Mouse (Mus musculus): Measurements from ENCODE around the gene Dync1li1. TPM values are rescaled to one million over a fixed set of nuclear protein-coding genes. Genes with fewer than 3 reads are reported as not detected.
"Not testable (repeated sequence)": the region's sequence is repeated elsewhere in the genome, so short reads cannot be mapped to it uniquely, and the experiment has no call there.

The Dync1li1 gene
- total and polyA plus RNA-seq, 2 experiments from 2014 or later, result 136 to 145 TPM

DNA sequence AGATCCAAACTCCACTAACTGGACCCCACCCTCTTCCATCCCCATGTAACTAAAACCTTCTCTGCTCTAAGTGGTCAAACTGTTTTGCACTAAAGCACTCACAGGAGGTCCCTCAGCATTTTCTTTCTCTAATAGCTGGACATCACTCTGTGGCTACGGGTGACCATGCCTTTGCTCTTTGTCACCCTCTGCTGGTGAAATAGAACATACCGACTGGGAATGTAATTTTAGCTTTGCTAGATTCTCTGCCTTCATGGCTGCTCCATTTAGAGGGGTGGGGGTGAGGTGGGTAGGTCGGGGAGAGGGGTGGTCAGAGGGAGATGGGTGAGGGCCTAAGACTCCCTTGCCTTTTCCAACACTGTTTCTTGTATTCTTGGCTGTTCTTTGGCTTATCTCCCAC is 38.7 kb downstream of the Dync1li1 start:
- Histone ChIP-seq H3K9me3 (ENCODE audit: low read length) (no peaks in the 10 kb centered on the region), H3K9ac (no peak overlapping the region), H3K4me3 (ENCODE audit: low read depth, low read length) (no peak overlapping the region), H3K27me3 (ENCODE audit: insufficient read depth, low read length) (no peaks in the 10 kb centered on the region), H3K36me3 (ENCODE audit: insufficient read depth) (peaks cover 29% of the 10 kb centered on the region), H3K27ac (ENCODE audit: low read depth, low read length) (no peak overlapping the region), H3K4me1 (ENCODE audit: insufficient read depth) (peaks cover 6% of the 10 kb centered on the region), H3K4me2 (ENCODE audit: low read depth) (no peak overlapping the region)
- ATAC-seq, result no peak
- 6% methylated on average over 3 of the region's 3 CpGs for WGBS
- TF ChIP-seq CTCF (IDR thresholded peaks at IDR 0.05; ENCODE audit: low read depth), result peak; percentile 85
- DNase-seq, result peak; percentile 56

DNA sequence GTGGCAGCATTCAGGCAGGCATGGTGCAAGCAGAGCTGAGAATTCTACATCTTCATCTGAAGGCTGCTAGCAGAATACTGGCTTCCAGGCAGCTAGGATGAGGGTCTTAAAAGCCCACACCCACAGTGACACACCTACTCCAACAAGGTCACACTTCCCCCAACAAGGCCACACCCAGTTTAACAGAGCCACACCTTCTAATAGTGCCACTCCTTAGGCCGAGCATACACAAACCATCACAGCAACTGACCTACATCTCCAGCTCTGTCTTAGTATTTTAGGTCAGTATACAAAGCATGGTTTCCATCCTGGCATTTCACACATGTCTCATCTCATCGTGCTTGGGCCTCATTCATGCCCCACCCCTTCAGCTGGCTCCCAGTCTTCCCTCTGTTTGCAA is 39.8 kb downstream of the Dync1li1 start:
- peaks cover 21% of the 10 kb centered on the region for H3K36me3 ChIP-seq (ENCODE audit: insufficient read depth)

DNA sequence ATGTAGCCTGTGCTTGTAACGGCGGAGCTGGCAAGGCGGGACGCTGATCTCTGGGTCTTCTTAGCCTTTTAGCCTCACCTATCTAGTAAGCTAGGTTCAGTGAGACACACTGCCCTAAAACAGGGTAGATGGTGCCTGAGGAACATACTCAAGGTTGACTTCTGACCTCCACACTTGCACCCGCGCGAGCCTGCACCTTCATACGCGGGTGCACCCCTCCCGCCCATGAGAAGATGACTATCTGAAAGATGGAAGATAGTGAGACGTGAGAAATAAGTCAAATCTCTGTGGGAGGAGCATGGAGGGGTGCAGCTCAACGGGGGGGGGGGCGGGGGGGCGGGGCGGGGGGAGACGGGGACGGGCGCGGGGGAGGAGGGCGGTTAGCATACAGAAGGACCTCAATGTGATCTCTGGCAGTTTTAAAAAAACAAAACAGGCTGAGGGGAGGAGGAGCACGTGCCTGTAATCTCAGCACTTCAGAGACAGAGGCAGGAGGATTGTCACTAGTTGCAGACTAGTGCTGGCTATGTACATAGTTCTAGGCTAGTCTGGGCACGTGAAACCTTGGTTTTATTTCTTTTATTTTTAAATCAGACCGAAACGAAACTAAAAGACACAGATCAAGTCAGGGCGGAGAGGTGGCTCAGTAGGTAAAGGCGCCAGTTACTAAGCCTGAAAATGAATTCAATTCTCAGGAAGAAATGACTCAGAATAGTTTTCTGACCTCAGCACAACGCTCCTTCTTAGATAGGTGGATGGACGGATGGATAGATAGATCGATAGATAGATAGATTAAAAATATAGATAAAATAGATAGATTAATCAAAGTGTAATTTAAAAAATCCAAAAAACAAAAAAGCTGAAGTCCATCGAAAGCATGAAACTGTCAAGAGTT is 41.6 kb downstream of the Dync1li1 start:
- DNase-seq, result no peak
- peaks cover 4% of the 10 kb centered on the region; the same call in 1 of the 2 replicates for H3K36me3 ChIP-seq (ENCODE audit: insufficient read depth)
- WGBS, result 44% methylated on average over 29 of the region's 30 CpGs
- peaks cover 11% of the 10 kb centered on the region for H3K4me1 ChIP-seq (ENCODE audit: insufficient read depth)
- TF ChIP-seq CTCF (IDR thresholded peaks at IDR 0.05; ENCODE audit: low read depth), result no peak
- ATAC-seq, result no peak
- no peak overlapping the region for H3K9ac ChIP-seq
- H3K27me3 ChIP-seq (ENCODE audit: insufficient read depth, low read length), result no peaks in the 10 kb centered on the region
- no peaks in the 10 kb centered on the region for H3K9me3 ChIP-seq (ENCODE audit: low read length)
- H3K4me2 ChIP-seq (ENCODE audit: low read depth), result 0 out of 2 replicates have a peak overlapping the region, but pooled peaks have one; percentile 49
- peak overlapping the region; percentile 76; the same call in 1 of the 2 replicates for H3K4me3 ChIP-seq (ENCODE audit: low read depth, low read length)
- H3K27ac ChIP-seq (ENCODE audit: low read depth, low read length), result no peak overlapping the region

More for the DNA sequence above, 39.8 kb downstream of the Dync1li1 start:
- not testable (repeated sequence) for H3K9me3 ChIP-seq (ENCODE audit: low read length); H3K27ac ChIP-seq (ENCODE audit: low read depth, low read length); ATAC-seq; H3K27me3 ChIP-seq (ENCODE audit: insufficient read depth, low read length); DNase-seq; H3K4me3 ChIP-seq (ENCODE audit: low read depth, low read length); H3K9ac ChIP-seq; H3K4me2 ChIP-seq (ENCODE audit: low read depth)
- 57% methylated on average over 2 of the region's 2 CpGs for WGBS
- H3K4me1 ChIP-seq (ENCODE audit: insufficient read depth), result peaks cover 11% of the 10 kb centered on the region

DNA sequence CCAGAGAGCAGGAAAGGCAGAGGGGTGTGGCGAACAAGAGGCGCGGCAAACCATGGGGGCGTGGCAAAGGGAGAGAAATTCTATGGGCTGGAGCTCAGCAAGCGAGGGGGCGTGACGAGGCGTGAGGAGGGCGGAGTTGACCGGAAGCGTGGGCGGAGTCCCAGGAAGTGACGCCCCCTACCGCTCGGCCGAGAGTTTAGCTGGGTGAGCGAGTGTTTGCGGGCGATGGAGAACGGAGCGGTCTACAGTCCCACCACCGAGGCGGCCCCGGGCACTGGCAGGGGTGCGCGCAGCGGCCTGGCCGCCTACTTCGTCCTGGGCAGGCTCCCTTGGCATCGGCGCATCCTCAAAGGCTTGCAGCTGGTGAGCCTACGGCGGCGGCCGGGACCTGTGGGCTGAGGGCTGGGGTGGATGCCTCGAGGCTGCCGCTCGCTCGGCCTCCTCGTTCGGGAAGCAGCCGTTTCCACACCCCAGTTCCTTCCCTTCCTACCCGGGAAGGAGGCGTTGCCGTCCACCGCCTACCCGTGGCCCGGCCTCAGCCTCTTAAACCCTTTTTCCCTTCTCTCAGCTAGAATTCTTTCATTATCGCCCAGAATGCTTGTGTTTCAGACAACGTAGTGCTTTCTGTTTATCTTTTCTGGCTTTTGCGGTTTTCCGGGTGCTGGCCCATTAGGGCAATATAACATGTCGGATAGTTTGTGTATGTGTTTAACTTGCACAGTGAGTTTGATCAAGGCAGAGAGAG is 42.6 kb downstream of the Dync1li1 start, which contains the start of gene Cmtm6:
Gene Cmtm6, plus strand, starts transcription at position 106 of the 745 bp plus-strand sequence.
- Histone ChIP-seq H3K4me3 (ENCODE audit: low read depth, low read length) (peak within 1 kb of the TSS; percentile 76), H3K27me3 (ENCODE audit: insufficient read depth, low read length) (no peaks in the 10 kb centered on the region), H3K9me3 (ENCODE audit: low read length) (no peaks in the 10 kb centered on the region), H3K36me3 (ENCODE audit: insufficient read depth) (no peaks in the 10 kb centered on the region), H3K27ac (ENCODE audit: low read depth, low read length) (peak within 1 kb of the TSS; percentile 70), H3K9ac (peak within 1 kb of the TSS; percentile 67), H3K4me2 (ENCODE audit: low read depth) (peak within 1 kb of the TSS; percentile 49), H3K4me1 (ENCODE audit: insufficient read depth) (peaks cover 11% of the 10 kb centered on the region)
- WGBS, result under 1% methylated on average over 51 of the region's 53 CpGs
- ATAC-seq (peak; percentile 93), DNase-seq (peak; percentile 93)
- TF ChIP-seq CTCF (IDR thresholded peaks at IDR 0.05; ENCODE audit: low read depth), result peak; percentile 69

DNA sequence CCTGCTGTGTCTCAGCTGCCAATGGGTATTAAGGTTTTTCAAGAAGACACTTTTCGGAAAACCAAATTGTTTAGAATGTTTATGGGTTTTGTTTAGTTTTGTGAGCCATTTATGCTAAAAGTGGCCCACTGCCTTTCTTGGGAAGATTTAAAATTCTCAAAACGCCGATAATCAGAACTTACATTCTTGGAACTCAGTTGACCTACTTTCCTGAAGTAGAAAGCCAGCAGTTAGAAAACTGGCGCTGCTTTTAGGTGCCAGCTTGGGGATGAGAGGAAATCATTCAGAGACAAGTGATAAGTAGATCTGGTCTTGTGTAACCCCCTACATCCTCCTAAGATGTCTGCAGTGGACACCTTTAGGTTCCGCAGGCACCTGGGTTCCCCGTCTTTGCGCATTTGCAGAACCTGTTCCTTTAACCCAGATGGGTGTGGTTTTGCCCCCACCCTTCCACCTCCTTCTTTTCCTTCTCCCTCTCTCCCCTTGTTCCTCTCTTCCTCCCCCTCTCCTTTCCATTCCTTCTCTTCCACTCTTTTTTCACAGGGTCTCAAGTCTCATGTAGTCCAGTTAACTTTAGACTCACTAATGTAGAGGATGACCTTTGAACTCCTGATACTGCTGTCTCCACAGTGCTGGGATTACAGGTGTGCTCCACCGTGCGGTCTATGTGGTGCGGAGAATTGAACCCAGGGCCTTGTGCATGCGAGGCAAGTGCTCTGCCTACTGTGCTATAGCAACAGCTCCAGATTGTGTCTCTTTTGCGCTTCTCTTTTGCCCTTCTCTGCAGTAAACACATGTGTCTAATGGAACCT is 43.5 kb downstream of the Dync1li1 start:
- DNase-seq (peak; percentile 14), ATAC-seq (no peak)
- H3K9me3 ChIP-seq (ENCODE audit: low read length), result no peaks in the 10 kb centered on the region
- H3K9ac ChIP-seq, result no peak overlapping the region; the same call in 1 of the 2 replicates
- H3K27ac ChIP-seq (ENCODE audit: low read depth, low read length), result no peak overlapping the region
- no peaks in the 10 kb centered on the region for H3K36me3 ChIP-seq (ENCODE audit: insufficient read depth)
- peak overlapping the region; percentile 49 for H3K4me2 ChIP-seq (ENCODE audit: low read depth)
- 71% methylated on average over 12 of the region's 12 CpGs for WGBS
- H3K27me3 ChIP-seq (ENCODE audit: insufficient read depth, low read length), result no peaks in the 10 kb centered on the region
- peaks cover 11% of the 10 kb centered on the region for H3K4me1 ChIP-seq (ENCODE audit: insufficient read depth)
- peak overlapping the region; percentile 76 for H3K4me3 ChIP-seq (ENCODE audit: low read depth, low read length)
- TF ChIP-seq CTCF (IDR thresholded peaks at IDR 0.05; ENCODE audit: low read depth), result no peak

DNA sequence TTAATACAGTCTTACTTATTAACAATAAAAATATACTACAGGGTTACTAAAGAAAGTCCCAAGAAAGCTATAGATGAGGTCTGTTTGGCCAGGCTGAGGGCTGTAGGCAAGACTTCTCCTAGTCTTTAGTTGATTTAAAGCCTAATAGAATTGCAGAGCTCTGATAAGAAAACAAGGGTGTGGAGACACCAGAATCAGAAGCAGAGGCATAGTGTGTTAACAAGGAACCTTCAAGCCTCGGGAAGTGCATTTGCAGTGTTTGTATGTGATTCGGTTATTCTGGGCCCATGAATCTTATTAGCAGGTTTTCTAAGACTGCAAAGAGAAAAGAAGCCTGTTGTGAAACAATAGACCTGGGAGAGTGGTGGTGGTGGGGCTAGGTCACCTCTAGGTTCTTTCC is 44.6 kb downstream of the Dync1li1 start:
- Histone ChIP-seq H3K36me3 (ENCODE audit: insufficient read depth) (no peaks in the 10 kb centered on the region), H3K9ac (no peak overlapping the region), H3K9me3 (ENCODE audit: low read length) (no peaks in the 10 kb centered on the region), H3K27me3 (ENCODE audit: insufficient read depth, low read length) (no peaks in the 10 kb centered on the region), H3K4me2 (ENCODE audit: low read depth) (no peak overlapping the region), H3K27ac (ENCODE audit: low read depth, low read length) (no peak overlapping the region), H3K4me1 (ENCODE audit: insufficient read depth) (peaks cover 11% of the 10 kb centered on the region), H3K4me3 (ENCODE audit: low read depth, low read length) (no peak overlapping the region)
- TF ChIP-seq CTCF (IDR thresholded peaks at IDR 0.05; ENCODE audit: low read depth), result no peak
- WGBS, result 65% methylated on average over 2 of the region's 2 CpGs
- ATAC-seq, result no peak
- no peak for DNase-seq
